Mouse (Mus musculus) ES-E14 (cell line): ENCODE data around the gene Inhbc.

Experiments used
- ZC3H11A ChIP-seq: IDR thresholded peaks from 2 replicates; pipeline ENCODE4 v1.6.1; 2012; ENCODE audit warnings: low read depth, mild to moderate bottlenecking, inconsistent platforms, low read length, borderline replicate concordance
- ZNF384 ChIP-seq: IDR thresholded peaks from 2 replicates; pipeline ENCODE4 v1.6.1; 2012; ENCODE audit warnings: low read depth, low read length, inconsistent platforms

GRCm38 (mm10) chr10:127323131-127323855 is 46.9 kb downstream of the Inhbc start:
- no peak for TF ChIP-seq ZC3H11A
- no peak for TF ChIP-seq ZNF384
